Mouse (Mus musculus) ovary, postnatal 14 days (tissue): ENCODE measurements around the gene Thumpd1.

Source experiments
- DNase-seq: peaks from one replicate; pipeline ENCODE4 v3.0.0; 2022; ENCODE audit warnings: low spot score

Gene Thumpd1

DNA sequence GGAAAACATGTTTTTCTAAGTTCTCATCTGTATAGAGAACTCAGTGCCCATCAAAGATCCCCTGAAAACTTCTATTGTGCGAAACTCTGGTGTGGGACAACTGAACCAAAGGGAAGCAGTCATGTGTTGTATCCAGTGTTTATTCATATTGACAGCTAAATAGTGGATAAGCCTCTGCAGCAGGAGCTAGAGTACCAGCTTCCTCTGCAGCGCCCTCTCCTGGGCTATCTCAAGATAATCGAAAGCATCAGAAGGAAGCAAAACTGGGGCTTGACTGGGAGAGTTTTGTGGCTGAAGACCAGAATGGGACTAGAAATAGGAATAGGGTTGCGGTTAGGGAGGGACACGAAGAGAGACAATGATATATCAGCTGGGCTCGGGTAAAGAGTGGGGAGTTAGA, 49.7 kb downstream of the Thumpd1 start:
- no peak for DNase-seq

- DNase-seq: no peak
Measured at GRCm38 (mm10) chr7:119670395-119670794, 50.2 kb downstream of the Thumpd1 start.

DNA sequence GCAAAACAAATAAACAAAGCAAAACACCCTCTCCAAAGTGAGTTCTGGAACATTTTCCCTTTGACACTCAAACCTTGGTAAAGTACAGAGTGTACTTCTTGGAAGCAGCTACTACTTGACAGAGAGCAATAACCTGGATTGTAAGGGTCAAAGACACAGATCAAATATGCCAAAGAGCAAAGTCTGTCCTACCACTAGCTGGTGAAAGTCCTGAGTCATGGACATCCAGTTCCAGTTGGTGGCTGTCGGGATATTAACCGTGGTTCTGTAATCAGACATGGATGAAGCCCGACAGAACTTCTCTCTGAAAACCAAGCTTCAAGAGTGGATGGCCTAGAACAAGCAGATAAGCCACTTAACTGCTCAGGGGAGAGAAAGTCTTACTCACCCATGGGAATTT, 52.7 kb downstream of the Thumpd1 start:
- DNase-seq: no peak
